Mouse (Mus musculus) brain, adult 2 months (tissue): Measurements from ENCODE around the gene Gm45717.
A peak's percentile ranks its signal among the peaks of the same experiment; 100 is the strongest.
"Not testable (repeated sequence)": the region's sequence is repeated elsewhere in the genome, so short reads cannot be mapped to it uniquely, and the experiment has no call there.

ENCODE experiments used
- DNase-seq: peaks from one replicate; pipeline ENCODE4 v3.0.0; 2011; ENCODE audit warnings: low read depth, low spot score

Gene Gm45717

GRCm38 (mm10) chr7:140968710-140969109, 13.0 kb upstream of the Gm45717 start:
- not testable (repeated sequence) for DNase-seq

GRCm38 (mm10) chr7:140967862-140968591, 12.3 kb upstream of the Gm45717 start:
- no peak for DNase-seq

GRCm38 (mm10) chr7:140966921-140967320, 11.2 kb upstream of the Gm45717 start, which contains the start of gene Ifitm1:
Gene Ifitm1, plus strand, starts transcription at chr7:140967221.
- no peak for DNase-seq

GRCm38 (mm10) chr7:140962733-140963132, 7.0 kb upstream of the Gm45717 start:
- DNase-seq = no peak

- no peak for DNase-seq
These were observed 5.7 kb upstream of the Gm45717 start for GRCm38 (mm10) chr7:140961416-140961815.

GRCm38 (mm10) chr7:140960026-140960425, 4.3 kb upstream of the Gm45717 start:
- DNase-seq = no peak

GRCm38 (mm10) chr7:140959181-140959901, 3.6 kb upstream of the Gm45717 start:
- peak; percentile 57 for DNase-seq

- no peak for DNase-seq
These were observed 776 bp upstream of the Gm45717 start for GRCm38 (mm10) chr7:140956556-140956869.

GRCm38 (mm10) chr7:140955342-140955741, 395 bp downstream of the Gm45717 start:
- DNase-seq = no peak

- no peak for DNase-seq
These were observed 1.0 kb downstream of the Gm45717 start for GRCm38 (mm10) chr7:140954733-140955071.

- DNase-seq = no peak
These were observed 1.7 kb downstream of the Gm45717 start for GRCm38 (mm10) chr7:140953800-140954732.

GRCm38 (mm10) chr7:140953133-140953532, 2.6 kb downstream of the Gm45717 start:
- no peak for DNase-seq

- DNase-seq = no peak
These were observed 3.3 kb downstream of the Gm45717 start for GRCm38 (mm10) chr7:140952441-140952840.

GRCm38 (mm10) chr7:140951765-140952164, 4.0 kb downstream of the Gm45717 start:
- DNase-seq = no peak

- no peak for DNase-seq
These were observed 4.7 kb downstream of the Gm45717 start for GRCm38 (mm10) chr7:140951051-140951450.

GRCm38 (mm10) chr7:140949824-140950530, 5.8 kb downstream of the Gm45717 start, which contains the start of gene Ifitm5:
Gene Ifitm5, minus strand, starts transcription at chr7:140950291.
- no peak for DNase-seq

- no peak for DNase-seq
These were observed 6.5 kb downstream of the Gm45717 start for GRCm38 (mm10) chr7:140949255-140949654.

- DNase-seq = no peak
These were observed 7.6 kb downstream of the Gm45717 start for GRCm38 (mm10) chr7:140948161-140948560.

- no peak for DNase-seq
These were observed 8.8 kb downstream of the Gm45717 start for GRCm38 (mm10) chr7:140946980-140947379.

GRCm38 (mm10) chr7:140946311-140946710, 9.4 kb downstream of the Gm45717 start:
- no peak for DNase-seq

GRCm38 (mm10) chr7:140945247-140945646, 10.5 kb downstream of the Gm45717 start:
- DNase-seq = no peak
